Mouse (Mus musculus): ENCODE results near the gene Nyap1. TPM values are rescaled to one million over a fixed set of nuclear protein-coding genes. Genes with fewer than 3 reads are reported as not detected.

The Nyap1 gene
- polyA plus RNA-seq (2012; rRNA removed): 40.0 and 67.1 TPM in 2 replicates

GRCm38 (mm10) chr5:137741023-137741931 is at the start of gene Nyap1:
Nyap1 (minus strand) TSS chr5:137741607.

GRCm38 (mm10) chr5:137787151-137787928 is 45.9 kb upstream of the Nyap1 start, which contains the start of the genes Mepce and Zcwpw1:
Mepce (minus strand) TSS chr5:137787655.
Zcwpw1 (plus strand) TSS chr5:137787798.

GRCm38 (mm10) chr5:137778635-137779034 is 37.2 kb upstream of the Nyap1 start, which contains the start of gene Ppp1r35:
Ppp1r35 (plus strand) TSS chr5:137778849.

GRCm38 (mm10) chr5:137745214-137746171 is 4.1 kb upstream of the Nyap1 start, which contains the start of gene Tsc22d4:
Tsc22d4 (plus strand) TSS chr5:137745730.

GRCm38 (mm10) chr5:137684294-137685123 is 56.9 kb downstream of the Nyap1 start, which contains the start of gene Agfg2:
Agfg2 (minus strand) TSS chr5:137684726.

Other genes with a start within 250 kb of the Nyap1 start
- 37.8 and 38.1 TPM in 2 replicates for gene Pop7, start 239.1 kb downstream of the Nyap1 start, polyA plus RNA-seq (2012; rRNA removed)
- 49.3 and 96.6 TPM in 2 replicates for gene Gigyf1, start 223.1 kb downstream of the Nyap1 start, polyA plus RNA-seq (2012; rRNA removed)
- 0.14 and 0.25 TPM in 2 replicates for gene Epo, start 208.4 kb downstream of the Nyap1 start, polyA plus RNA-seq (2012; rRNA removed)
- 496 and 503 TPM in 2 replicates for gene Gnb2, start 208.1 kb downstream of the Nyap1 start, polyA plus RNA-seq (2012; rRNA removed)
- gene Actl6b, start 188.1 kb downstream of the Nyap1 start, polyA plus RNA-seq (2012; rRNA removed): 35.3 and 37.2 TPM in 2 replicates
- gene Tfr2, start 171.8 kb downstream of the Nyap1 start, polyA plus RNA-seq (2012; rRNA removed): 4.9 and 5.7 TPM in 2 replicates
- 31.8 and 36.3 TPM in 2 replicates for gene Mospd3, start 140.5 kb downstream of the Nyap1 start, polyA plus RNA-seq (2012; rRNA removed)
- gene Pcolce, start 127.8 kb downstream of the Nyap1 start, polyA plus RNA-seq (2012; rRNA removed): 56.3 and 103 TPM in 2 replicates
- gene Fbxo24, start 112.6 kb downstream of the Nyap1 start, polyA plus RNA-seq (2012; rRNA removed): 0.35 and 0.37 TPM in 2 replicates
- gene Lrch4, start 112.5 kb downstream of the Nyap1 start, polyA plus RNA-seq (2012; rRNA removed): 24.1 and 30.8 TPM in 2 replicates
- gene Gm20605, start 112.4 kb downstream of the Nyap1 start, polyA plus RNA-seq (2012; rRNA removed): 16.3 and 21.2 TPM in 2 replicates
- gene Sap25, start 100.3 kb downstream of the Nyap1 start, polyA plus RNA-seq (2012; rRNA removed): 29.4 and 31.0 TPM in 2 replicates
- 0.11 and 0.15 TPM in 2 replicates for gene Irs3, start 95.9 kb downstream of the Nyap1 start, polyA plus RNA-seq (2012; rRNA removed)
- 17.6 and 35.0 TPM in 2 replicates for gene Agfg2, start 56.9 kb downstream of the Nyap1 start, polyA plus RNA-seq (2012; rRNA removed)
- gene Tsc22d4, start 4.1 kb upstream of the Nyap1 start, polyA plus RNA-seq (2012; rRNA removed): 35.3 and 42.8 TPM in 2 replicates
- 45.8 and 159 TPM in 2 replicates for gene Ppp1r35, start 37.2 kb upstream of the Nyap1 start, polyA plus RNA-seq (2012; rRNA removed)
- gene Mepce, start 46.0 kb upstream of the Nyap1 start, polyA plus RNA-seq (2012; rRNA removed): 35.3 and 36.9 TPM in 2 replicates
- gene Zcwpw1, start 46.2 kb upstream of the Nyap1 start, polyA plus RNA-seq (2012; rRNA removed): 18.1 and 26.0 TPM in 2 replicates
- 0.27 and 0.35 TPM in 2 replicates for gene Pilra, start 94.7 kb upstream of the Nyap1 start, polyA plus RNA-seq (2012; rRNA removed)
- 0.02 and 0.12 TPM in 2 replicates for gene Pilrb1, start 116.5 kb upstream of the Nyap1 start, polyA plus RNA-seq (2012; rRNA removed)
- gene Pilrb2, start 130.2 kb upstream of the Nyap1 start, polyA plus RNA-seq (2012; rRNA removed): 0.09 and 0.24 TPM in 2 replicates
- 0.02 and 0.08 TPM in 2 replicates for gene Cyp3a13, start 180.0 kb upstream of the Nyap1 start, polyA plus RNA-seq (2012; rRNA removed)
- gene Gjc3, start 221.5 kb upstream of the Nyap1 start, polyA plus RNA-seq (2012; rRNA removed): 0.10 and 0.37 TPM in 2 replicates
- gene Azgp1, start 239.9 kb upstream of the Nyap1 start, polyA plus RNA-seq (2012; rRNA removed): not detected in 2 replicates